ENCODE assay signal across 17 mouse cellular contexts in genomic region chr17:4080564-4080963, GRCm38 (mm10).
"Had no signal": no experiment of that assay in that cellular context is flagged by ENCODE, and none has a peak within 500 bp of the region (broad histone marks: within the 10 kb centered on the region; RNA-seq: fewer than 3 reads in every experiment).

No protein-coding gene starts in this region.

- H3K36me3 ChIP-seq: neural tube, embryonic 12.5 days; neural tube, embryonic 13.5 days; neural tube, embryonic 15.5 days; stomach, embryonic 15.5 days had no signal

- DNase-seq: retina, postnatal 1 day; right cerebral cortex, adult 18-20 months; right cerebral cortex, postnatal 14 days; right cerebral cortex, postnatal 25 days; right cerebral cortex, postnatal 4 days; spleen, adult 18-20 months; thymus, adult 18-20 months; thymus, adult 2 months; thymus, postnatal 14 days; thymus, postnatal 25 days; thymus, postnatal 36 days; thymus, postnatal 4 days had no signal

- H3K27me3 ChIP-seq: neural tube, embryonic 12.5 days; neural tube, embryonic 13.5 days; neural tube, embryonic 15.5 days; stomach, embryonic 15.5 days had no signal

- H3K9ac ChIP-seq: neural tube, embryonic 12.5 days; neural tube, embryonic 13.5 days; neural tube, embryonic 15.5 days; stomach, embryonic 15.5 days had no signal

- H3K9me3 ChIP-seq: neural tube, embryonic 12.5 days; neural tube, embryonic 13.5 days; neural tube, embryonic 15.5 days; stomach, embryonic 15.5 days had no signal

- H3K4me2 ChIP-seq: neural tube, embryonic 12.5 days; neural tube, embryonic 13.5 days; neural tube, embryonic 15.5 days; stomach, embryonic 15.5 days had no signal

- H3K4me1 ChIP-seq: neural tube, embryonic 12.5 days; neural tube, embryonic 13.5 days; neural tube, embryonic 15.5 days; stomach, embryonic 15.5 days had no signal

- H3K4me3 ChIP-seq: neural tube, embryonic 12.5 days; neural tube, embryonic 13.5 days; neural tube, embryonic 15.5 days; stomach, embryonic 15.5 days had no signal

- H3K27ac ChIP-seq: neural tube, embryonic 12.5 days; neural tube, embryonic 13.5 days; neural tube, embryonic 15.5 days; stomach, embryonic 15.5 days; stomach, postnatal 0 days had no signal
